Mouse (Mus musculus) layer of hippocampus, postnatal 14 days (tissue): ENCODE measurements around the gene Arid4a. TPM values are rescaled to one million over a fixed set of nuclear protein-coding genes. Genes with fewer than 3 reads are reported as not detected.
"Not testable (repeated sequence)": the region's sequence is repeated elsewhere in the genome, so short reads cannot be mapped to it uniquely, and the experiment has no call there.

ENCODE experiments used
- DNase-seq, 2 experiments: peaks; one replicate each; pipeline ENCODE4 v3.0.0; 2021 to 2022; ENCODE audit warnings: low spot score in 2 of 2, mixed read lengths in 1 of 2
- total RNA-seq, 2 experiments: library from RNA; stranded (reverse); gene quantifications; 2 replicates each; pipeline ENCODE4 v1.2.3; 2021

Gene Arid4a
- total RNA-seq, 2 experiments from 2014 or later, result 32.6 to 35.8 TPM

- peak in 1 of 2 experiments; percentile 22 for DNase-seq
Measured at GRCm38 (mm10) chr12:71014845-71015362, 886 bp upstream of the Arid4a start.

GRCm38 (mm10) chr12:71016211-71016502, 367 bp downstream of the Arid4a start:
- DNase-seq, result no peak

- peak; percentile 20 to 22 for DNase-seq
Measured at GRCm38 (mm10) chr12:71016503-71017241, 882 bp downstream of the Arid4a start.

- DNase-seq, result no peak
Measured at GRCm38 (mm10) chr12:71017242-71017571, 1.4 kb downstream of the Arid4a start.

- no peak for DNase-seq
Measured at GRCm38 (mm10) chr12:71017827-71018226, 2.0 kb downstream of the Arid4a start.

GRCm38 (mm10) chr12:71019211-71019610, 3.4 kb downstream of the Arid4a start:
- DNase-seq, result no peak

GRCm38 (mm10) chr12:71024411-71024810, 8.6 kb downstream of the Arid4a start:
- no peak for DNase-seq

- DNase-seq, result not testable (repeated sequence)
Measured at GRCm38 (mm10) chr12:71028265-71028664, 12.5 kb downstream of the Arid4a start.

GRCm38 (mm10) chr12:71030260-71030659, 14.5 kb downstream of the Arid4a start:
- DNase-seq, result no peak

GRCm38 (mm10) chr12:71030722-71031121, 14.9 kb downstream of the Arid4a start:
- DNase-seq, result no peak

GRCm38 (mm10) chr12:71035826-71036225, 20.0 kb downstream of the Arid4a start:
- no peak for DNase-seq

GRCm38 (mm10) chr12:71036729-71037404, 21.1 kb downstream of the Arid4a start:
- DNase-seq, result no peak

GRCm38 (mm10) chr12:71040462-71040861, 24.7 kb downstream of the Arid4a start:
- no peak for DNase-seq

- DNase-seq, result no peak
Measured at GRCm38 (mm10) chr12:71042451-71042850, 26.7 kb downstream of the Arid4a start.

GRCm38 (mm10) chr12:71043571-71043970, 27.8 kb downstream of the Arid4a start:
- no peak for DNase-seq

- DNase-seq, result no peak
Measured at GRCm38 (mm10) chr12:71044488-71044887, 28.7 kb downstream of the Arid4a start.

- no peak for DNase-seq
Measured at GRCm38 (mm10) chr12:71046501-71046900, 30.7 kb downstream of the Arid4a start.

GRCm38 (mm10) chr12:71047473-71048078, 31.8 kb downstream of the Arid4a start:
- peak in 1 of 2 experiments; percentile 35 for DNase-seq

- peak; percentile 97 to 99 for DNase-seq
Measured at GRCm38 (mm10) chr12:71048117-71048516, 32.3 kb downstream of the Arid4a start.

- DNase-seq, result no peak
Measured at GRCm38 (mm10) chr12:71048561-71048960, 32.8 kb downstream of the Arid4a start.

- peak in 1 of 2 experiments; percentile 23 for DNase-seq
Measured at GRCm38 (mm10) chr12:71049596-71050265, 33.9 kb downstream of the Arid4a start.

GRCm38 (mm10) chr12:71051079-71051478, 35.3 kb downstream of the Arid4a start:
- no peak for DNase-seq
